8 mouse cellular contexts compared by ENCODE assay signal in the genomic region with DNA sequence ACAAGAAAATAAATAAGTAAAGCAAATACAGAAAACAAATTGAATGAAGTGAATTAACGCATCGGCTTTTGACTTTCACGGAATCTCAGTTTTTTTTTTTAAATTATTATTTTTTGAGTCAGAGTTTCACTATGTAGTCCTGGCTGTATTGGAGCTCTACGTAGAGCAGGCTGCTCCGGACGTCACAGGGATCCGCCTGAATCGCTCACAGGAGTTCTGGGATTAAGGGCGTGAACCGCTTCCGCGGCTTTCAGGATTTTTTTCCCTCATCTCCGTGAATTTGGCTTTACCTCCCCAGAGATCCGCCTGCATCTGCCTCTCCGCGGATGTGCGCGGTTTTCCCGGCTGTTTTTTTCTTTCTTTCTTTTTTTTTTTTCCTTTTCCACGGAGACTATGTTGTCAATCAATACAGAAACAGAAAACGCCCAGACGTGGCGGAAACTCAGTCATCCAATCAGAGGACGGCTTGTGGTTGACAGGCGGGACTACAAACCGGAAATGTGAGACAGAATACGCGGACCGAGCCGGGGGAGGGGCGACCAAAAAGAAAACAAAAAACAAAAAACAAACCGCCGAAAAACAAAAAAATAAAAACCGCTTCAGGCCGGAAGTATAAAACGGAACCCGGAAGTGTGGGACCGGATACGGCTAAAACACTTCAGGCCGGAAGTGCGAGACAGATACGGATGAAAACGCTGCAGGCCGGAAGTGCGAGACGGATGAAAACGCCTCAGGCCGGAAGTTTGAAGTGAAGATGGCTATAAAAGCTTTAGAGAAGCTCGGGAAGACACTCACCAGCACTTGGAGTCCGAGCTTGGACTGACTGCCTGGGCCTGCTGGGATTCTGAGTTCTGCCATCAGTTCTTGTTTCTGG. TPM values are rescaled to one million over a fixed set of nuclear protein-coding genes. Genes with fewer than 3 reads are reported as not detected.
DNase-seq lines count a peak whose midpoint lies in the region; ATAC-seq and TF ChIP-seq lines count a peak whose summit lies in the region.

A gene (plus strand): TSS at position 208 of the 874 bp plus-strand sequence.

- H3K36me3 ChIP-seq in G1E (replicated peaks): peaks cover 34% of the 10 kb centered on the region
- H3K36me3 ChIP-seq in forebrain, postnatal 0 days (ENCODE audit: insufficient read depth): peaks cover 23% of the 10 kb centered on the region
- peaks cover 31% of the 10 kb centered on the region for H3K36me3 ChIP-seq in lung, embryonic 15.5 days

- H3K4me3 ChIP-seq in G1E (ENCODE audit: low read depth, low read length): peak within 1 kb of the TSS; percentile 74
- H3K4me3 ChIP-seq in cerebellum, adult 2 months (replicated peaks; ENCODE audit: insufficient read depth, low read depth, low read length): peak within 1 kb of the TSS; percentile 96
- H3K4me3 ChIP-seq in forebrain, postnatal 0 days (ENCODE audit: low read depth, low read length): peak within 1 kb of the TSS; percentile 46
- H3K4me3 ChIP-seq in lung, embryonic 15.5 days: peak within 1 kb of the TSS; percentile 68

- peak; percentile 71 for DNase-seq in G1E (ENCODE audit: low spot score)
- peak; percentile 93 for DNase-seq in cerebellum, adult 2 months
- DNase-seq in forebrain, postnatal 0 days: peak; percentile 96
- DNase-seq in heart, postnatal 4 days: peak; percentile 93
- peak; percentile 90 to 92 for DNase-seq in layer of hippocampus, adult 8-10 months (ENCODE audit: low spot score in 2 of 2)
- DNase-seq in ovary, adult 18-20 months (ENCODE audit: low spot score): peak; percentile 82
- peak; percentile 91 for DNase-seq in thymus, postnatal 0 days (ENCODE audit: low spot score)

- WGBS in cerebellum, adult 2 months: under 1% methylated on average over 50 of the region's 50 CpGs
- 2% methylated on average over 50 of the region's 50 CpGs for WGBS in forebrain, postnatal 0 days
- under 1% methylated on average over 50 of the region's 50 CpGs for WGBS in lung, embryonic 15.5 days

- H3K9me3 ChIP-seq in G1E (replicated peaks): no peaks in the 10 kb centered on the region
- no peaks in the 10 kb centered on the region for H3K9me3 ChIP-seq in forebrain, postnatal 0 days (ENCODE audit: low read length)
- H3K9me3 ChIP-seq in lung, embryonic 15.5 days: no peaks in the 10 kb centered on the region

- H3K9ac ChIP-seq in forebrain, postnatal 0 days: peak within 1 kb of the TSS; percentile 51
- H3K9ac ChIP-seq in lung, embryonic 15.5 days: peak within 1 kb of the TSS; percentile 52

- H3K27ac ChIP-seq in cerebellum, adult 2 months (ENCODE audit: insufficient read depth, low read length): peak within 1 kb of the TSS; percentile 46; the same call in 1 of the 2 replicates
- H3K27ac ChIP-seq in forebrain, postnatal 0 days (ENCODE audit: low read depth, low read length): peak within 1 kb of the TSS; percentile 87
- H3K27ac ChIP-seq in lung, embryonic 15.5 days: peak within 1 kb of the TSS; percentile 84

- no peaks in the 10 kb centered on the region for H3K27me3 ChIP-seq in G1E (ENCODE audit: insufficient read depth, low read length)
- H3K27me3 ChIP-seq in cerebellum, adult 2 months (ENCODE audit: control insufficient read depth, insufficient read depth, low read length): no peaks in the 10 kb centered on the region
- no peaks in the 10 kb centered on the region for H3K27me3 ChIP-seq in forebrain, postnatal 0 days (ENCODE audit: insufficient read depth, low read length)
- H3K27me3 ChIP-seq in lung, embryonic 15.5 days: no peaks in the 10 kb centered on the region

- no peak for TF ChIP-seq CTCF in G1E (IDR thresholded peaks at IDR 0.05; ENCODE audit: low read depth, low read length)
- TF ChIP-seq CTCF in cerebellum, adult 2 months (IDR thresholded peaks at IDR 0.05; ENCODE audit: borderline replicate concordance, insufficient read depth, low read depth, low read length): no peak
- TF ChIP-seq CTCF in forebrain, postnatal 0 days (IDR thresholded peaks at IDR 0.05; ENCODE audit: low read depth): no peak

- peak; percentile 96 for ATAC-seq in G1E (ENCODE audit: extremely low read depth, insufficient number of reproducible peaks, low FRiP score, poor library complexity, severe bottlenecking)
- peak; percentile 97 for ATAC-seq in forebrain, postnatal 0 days
- peak; percentile 95 for ATAC-seq in lung, embryonic 15.5 days (ENCODE audit: borderline replicate concordance, extremely low read depth, low FRiP score, low TSS enrichment)

- peak; percentile 41; the same call in 1 of the 2 replicates for TF ChIP-seq POLR2A in cerebellum, adult 2 months (IDR thresholded peaks at IDR 0.05; ENCODE audit: borderline replicate concordance, insufficient read depth, low read length)

- peak within 1 kb of the TSS; percentile 56 for H3K4me2 ChIP-seq in forebrain, postnatal 0 days (ENCODE audit: low read depth)
- H3K4me2 ChIP-seq in lung, embryonic 15.5 days: peak within 1 kb of the TSS; percentile 50

- H3K4me1 ChIP-seq in G1E (ENCODE audit: insufficient read depth, low read depth, low read length): peaks cover 14% of the 10 kb centered on the region
- H3K4me1 ChIP-seq in cerebellum, adult 2 months (ENCODE audit: control insufficient read depth, insufficient read depth, low read length): no peaks in the 10 kb centered on the region; the same call in 1 of the 2 replicates
- peaks cover 4% of the 10 kb centered on the region; the same call in 1 of the 2 replicates for H3K4me1 ChIP-seq in forebrain, postnatal 0 days (ENCODE audit: insufficient read depth)
- H3K4me1 ChIP-seq in lung, embryonic 15.5 days: 0 out of 2 replicates have a peak, but pooled peaks cover 6% of the 10 kb centered on the region

RNA-seq across cellular contexts. Expression of the gene that starts here (rescaled TPM):
- total RNA-seq in G1E (2014; fragmentation: Nextera tagmentation) (24.6 and 28.7 TPM in 2 replicates), G1E (2017) (32.2 and 37.9 TPM in 2 replicates)
- 0.88 and 1.2 TPM in 2 replicates for polyA plus RNA-seq in G1E (2012)
- polyA plus RNA-seq in cerebellum, adult 2 months (2012; rRNA removed): 13.2 and 14.0 TPM in 2 replicates
- total RNA-seq in forebrain, postnatal 0 days (2014; rRNA removed): 38.3 and 49.5 TPM in 2 replicates
- 17.3 and 17.4 TPM in 2 replicates for polyA plus RNA-seq in forebrain, postnatal 0 days (2015; fragmentation: Nextera tagmentation; extraction: Ambion mirVana)
- 10 to 100 TPM; 11.7 to 12.1 TPM for total RNA-seq in heart, postnatal 4 days (2021)
- total RNA-seq in layer of hippocampus, adult 8-10 months (2022): 10 to 100 TPM in 3 of 4 experiments, 1 to 10 TPM in 1; 9.3 to 16.9 (median 12.8) TPM
- 17.4 and 19.7 TPM in 2 replicates for polyA plus RNA-seq in lung, embryonic 15.5 days (2015; fragmentation: Nextera tagmentation; extraction: Ambion mirVana)
- 17.9 and 19.1 TPM in 2 replicates for polyA plus RNA-seq in thymus, postnatal 0 days (2015; fragmentation: Nextera tagmentation; extraction: Ambion mirVana)

Comparison
In these comparisons a context has a peak if more than half of its experiments do, and no peak if none do; other contexts are left out.
1. Peak in every context shown above with its lines: DNase-seq, ATAC-seq, H3K4me3 ChIP-seq and H3K27ac ChIP-seq.
2. H3K4me3 ChIP-seq: peak in every context shown above with its lines; median percentile 96 in cerebellum, adult 2 months; 74 in G1E; 68 in lung, embryonic 15.5 days; 46 in forebrain, postnatal 0 days.